Mouse (Mus musculus) myocyte (in vitro differentiated cells): ENCODE results near the gene Szt2. TPM values are rescaled to one million over a fixed set of nuclear protein-coding genes. Genes with fewer than 3 reads are reported as not detected.
A peak's percentile ranks its signal among the peaks of the same experiment; 100 is the strongest.

ENCODE experiments used
- H3K27me3 ChIP-seq: one replicate; pipeline ENCODE4 v1.6.1; 2011; ENCODE audit not compliant: control insufficient read depth, insufficient read depth, insufficient read length
- H3K36me3 ChIP-seq: one replicate; pipeline ENCODE4 v1.6.1; 2011; ENCODE audit not compliant: control insufficient read depth, insufficient read depth
- H3K4me2 ChIP-seq: one replicate; pipeline ENCODE4 v1.6.1; 2011; ENCODE audit warnings: low read depth, control low read depth
- H3K4me3 ChIP-seq: one replicate; pipeline ENCODE4 v1.5.1; 2011; ENCODE audit warnings: mild to moderate bottlenecking, control low read depth, moderate library complexity
- H3K79me2 ChIP-seq: one replicate; pipeline ENCODE4 v1.6.1; 2011; ENCODE audit not compliant: control insufficient read depth, insufficient read depth
- H3ac ChIP-seq: one replicate; pipeline ENCODE4 v1.6.1; 2011; ENCODE audit not compliant: control insufficient read depth, insufficient read length
- CEBPB ChIP-seq: IDR thresholded peaks from 2 replicates; pipeline ENCODE4 v1.6.1; 2011; ENCODE audit warnings: mild to moderate bottlenecking, moderate library complexity; ENCODE audit not compliant: poor library complexity, insufficient read depth, severe bottlenecking
- E2F4 ChIP-seq: IDR thresholded peaks from one replicate; pipeline ENCODE4 v1.6.1; 2011; ENCODE audit warnings: mild to moderate bottlenecking, control low read depth, moderate library complexity; ENCODE audit not compliant: insufficient read depth
- MAX ChIP-seq: IDR thresholded peaks from one replicate; pipeline ENCODE4 v1.6.1; 2011; ENCODE audit warnings: low read depth, mild to moderate bottlenecking, control low read depth
- MYOD1 ChIP-seq, 3 experiments: IDR thresholded peaks; one replicate each; pipeline ENCODE4 v1.6.1; 2011; ENCODE audit warnings: control low read depth in 2 of 3, low read depth in 2 of 3, mild to moderate bottlenecking in 2 of 3, moderate library complexity in 1 of 3; ENCODE audit not compliant: insufficient read length in 2 of 3, control insufficient read depth in 1 of 3
- MYOG ChIP-seq, 3 experiments: IDR thresholded peaks; one replicate each; pipeline ENCODE4 v1.6.1; 2011; ENCODE audit warnings: control low read depth in 2 of 3, low read depth in 2 of 3, mild to moderate bottlenecking in 2 of 3; ENCODE audit not compliant: insufficient read length in 2 of 3, control insufficient read depth in 1 of 3, insufficient read depth in 1 of 3
- POLR2A ChIP-seq: IDR thresholded peaks from one replicate; pipeline ENCODE4 v1.6.1; 2011; ENCODE audit warnings: low read depth, mild to moderate bottlenecking, control low read depth, moderate library complexity; ENCODE audit not compliant: insufficient read length
- POLR2AphosphoS2 ChIP-seq: IDR thresholded peaks from one replicate; pipeline ENCODE4 v1.6.1; 2011; ENCODE audit warnings: low read depth, control low read depth; ENCODE audit not compliant: insufficient read length
- REST ChIP-seq: IDR thresholded peaks from one replicate; pipeline ENCODE4 v1.6.1; 2011; ENCODE audit warnings: mild to moderate bottlenecking, control low read depth, moderate library complexity; ENCODE audit not compliant: insufficient read depth, insufficient read length
- SRF ChIP-seq: IDR thresholded peaks from one replicate; pipeline ENCODE4 v1.6.1; 2011; ENCODE audit warnings: low read depth; ENCODE audit not compliant: control insufficient read depth, insufficient read length
- TCF12 ChIP-seq: IDR thresholded peaks from one replicate; pipeline ENCODE4 v1.6.1; 2011; ENCODE audit warnings: mild to moderate bottlenecking, control low read depth; ENCODE audit not compliant: poor library complexity, insufficient read depth, severe bottlenecking
- TCF3 ChIP-seq: IDR thresholded peaks from one replicate; pipeline ENCODE4 v1.6.1; 2011; ENCODE audit warnings: low read depth, control low read depth; ENCODE audit not compliant: insufficient read length
- USF1 ChIP-seq: IDR thresholded peaks from one replicate; pipeline ENCODE4 v1.6.1; 2011; ENCODE audit warnings: low read depth, mild to moderate bottlenecking, control low read depth, moderate library complexity
- polyA plus RNA-seq: library from polyadenylated mRNA; unstranded; fragments of >200 nt; fragmentation: generic; extraction: Trizol; gene quantifications from one replicate; pipeline ENCODE4 v1.2.1, GENCODE M21; 2012; ENCODE audit warnings: missing spikeins

The Szt2 gene
- polyA plus RNA-seq, 1 experiment, result 8.1 TPM

- peaks cover 4% of the 10 kb centered on the region for H3K27me3 ChIP-seq
- H3K79me2 ChIP-seq, result no peaks in the 10 kb centered on the region
- H3K36me3 ChIP-seq, result no peaks in the 10 kb centered on the region
- H3K4me3 ChIP-seq, result no peak overlapping the region
- H3ac ChIP-seq, result no peak overlapping the region
- TF ChIP-seq SRF (no peak), MYOD1 (IDR thresholded peaks at IDR 0.05; ENCODE audit: control insufficient read depth in 1 of 3, insufficient read length in 2 of 3, low read depth in 2 of 3) (no peak), USF1 (no peak), TCF3 (no peak)
- H3K4me2 ChIP-seq, result no peak overlapping the region
Measured at GRCm38 (mm10) chr4:118335991-118336390, 73.1 kb downstream of the Szt2 start.

- H3K4me2 ChIP-seq, result peak overlapping the region; percentile 43
- H3K4me3 ChIP-seq, result no peak overlapping the region
- no peaks in the 10 kb centered on the region for H3K79me2 ChIP-seq
- H3K36me3 ChIP-seq, result no peaks in the 10 kb centered on the region
- H3K27me3 ChIP-seq, result peaks cover 4% of the 10 kb centered on the region
- H3ac ChIP-seq, result no peak overlapping the region
- TF ChIP-seq REST, result no peak
- peak in 1 of 3 experiments; percentile 42 for TF ChIP-seq MYOD1 (IDR thresholded peaks at IDR 0.05; ENCODE audit: control insufficient read depth in 1 of 3, insufficient read length in 2 of 3, low read depth in 2 of 3)
- no peak for TF ChIP-seq POLR2A
- TF ChIP-seq SRF, result no peak
- peak; percentile 11 for TF ChIP-seq TCF3
- no peak for TF ChIP-seq CEBPB
- no peak for TF ChIP-seq POLR2AphosphoS2
- no peak for TF ChIP-seq MAX
- TF ChIP-seq MYOG (IDR thresholded peaks at IDR 0.05; ENCODE audit: control insufficient read depth in 1 of 3, insufficient read depth in 1 of 3, insufficient read length in 2 of 3, low read depth in 2 of 3), result peak in 1 of 3 experiments; percentile 35
- no peak for TF ChIP-seq E2F4
- peak; percentile 3 for TF ChIP-seq TCF12
- TF ChIP-seq USF1, result no peak
Measured at GRCm38 (mm10) chr4:118331777-118332176, 77.3 kb downstream of the Szt2 start.

GRCm38 (mm10) chr4:118326476-118326875 is 82.6 kb downstream of the Szt2 start:
- Histone ChIP-seq H3K27me3 (peaks cover 17% of the 10 kb centered on the region), H3K79me2 (no peaks in the 10 kb centered on the region), H3K4me2 (peak overlapping the region; percentile 16), H3ac (no peak overlapping the region), H3K36me3 (no peaks in the 10 kb centered on the region), H3K4me3 (no peak overlapping the region)
- TF ChIP-seq MAX (no peak), MYOD1 (IDR thresholded peaks at IDR 0.05; ENCODE audit: control insufficient read depth in 1 of 3, insufficient read length in 2 of 3, low read depth in 2 of 3) (no peak), TCF12 (no peak), USF1 (peak; percentile 97), E2F4 (no peak), SRF (no peak)

- H3ac ChIP-seq, result no peak overlapping the region
- no peaks in the 10 kb centered on the region for H3K36me3 ChIP-seq
- H3K27me3 ChIP-seq, result peaks cover 37% of the 10 kb centered on the region
- TF ChIP-seq REST (no peak), MAX (no peak), TCF12 (no peak), E2F4 (no peak), MYOD1 (IDR thresholded peaks at IDR 0.05; ENCODE audit: control insufficient read depth in 1 of 3, insufficient read length in 2 of 3, low read depth in 2 of 3) (no peak), USF1 (no peak), SRF (no peak)
- H3K4me2 ChIP-seq, result no peak overlapping the region
- no peaks in the 10 kb centered on the region for H3K79me2 ChIP-seq
- H3K4me3 ChIP-seq, result no peak overlapping the region
Measured at GRCm38 (mm10) chr4:118320636-118321035, 88.4 kb downstream of the Szt2 start.

GRCm38 (mm10) chr4:118319706-118320344 is 89.2 kb downstream of the Szt2 start:
- no peaks in the 10 kb centered on the region for H3K36me3 ChIP-seq
- no peak overlapping the region for H3K4me3 ChIP-seq
- TF ChIP-seq SRF (no peak), MAX (no peak), CEBPB (no peak), USF1 (no peak), TCF3 (no peak), POLR2A (no peak)
- peaks cover 37% of the 10 kb centered on the region for H3K27me3 ChIP-seq
- no peaks in the 10 kb centered on the region for H3K79me2 ChIP-seq
- no peak overlapping the region for H3ac ChIP-seq
- H3K4me2 ChIP-seq, result no peak overlapping the region
